Mouse (Mus musculus) cerebellum, adult 8-10 months (tissue): ENCODE results near the gene Entpd2.
"Not testable (repeated sequence)": the region's sequence is repeated elsewhere in the genome, so short reads cannot be mapped to it uniquely, and the experiment has no call there.

Experiments
- DNase-seq: peaks from one replicate; pipeline ENCODE4 v3.0.0; 2022

Gene Entpd2

DNA sequence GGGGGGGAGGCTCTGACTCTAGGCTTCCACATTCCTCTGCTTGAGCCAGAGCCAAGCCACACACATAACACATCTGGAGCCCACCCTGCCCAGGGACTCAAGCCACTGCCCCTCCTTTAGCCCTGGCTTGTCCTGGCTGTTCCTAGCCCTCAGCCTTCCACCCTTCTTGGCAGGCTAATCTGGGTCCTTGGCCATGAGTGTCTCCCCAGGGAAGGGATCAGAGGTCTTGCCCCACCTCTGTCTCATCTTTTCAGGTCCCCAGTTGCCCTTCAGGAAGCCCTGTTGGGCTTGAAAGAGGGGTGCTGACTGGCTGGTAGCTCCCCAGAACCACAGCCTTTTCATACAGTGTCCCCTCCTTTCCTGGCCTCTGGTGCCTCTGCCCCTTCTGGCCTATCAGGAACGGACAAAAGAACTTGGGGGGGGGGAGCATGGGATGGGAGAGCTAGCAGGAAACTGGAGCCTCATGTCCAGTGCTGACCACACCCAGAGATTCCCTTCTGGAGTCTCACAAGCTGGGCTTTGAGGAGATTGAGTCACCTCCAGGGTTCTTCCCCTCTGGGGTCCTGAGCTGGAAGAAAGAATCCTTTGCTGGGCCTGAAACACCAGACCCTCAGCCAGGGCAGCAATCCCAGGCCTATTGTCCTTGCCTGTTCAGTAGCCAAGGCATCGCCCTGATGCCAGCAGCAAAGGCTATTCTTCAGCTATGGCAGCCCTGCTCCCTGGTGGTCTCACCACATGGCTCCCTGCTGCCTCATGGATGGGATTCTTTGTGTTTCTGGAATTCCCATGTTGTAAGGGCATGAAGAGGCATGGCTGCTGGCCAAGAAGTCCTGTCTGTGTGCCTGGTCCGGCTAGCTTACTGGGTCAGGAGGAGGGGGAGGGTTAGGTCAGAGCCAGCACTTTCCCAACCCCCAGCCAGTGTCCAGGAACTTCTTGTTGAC is 1.1 kb upstream of the Entpd2 start:
- no peak for DNase-seq

DNA sequence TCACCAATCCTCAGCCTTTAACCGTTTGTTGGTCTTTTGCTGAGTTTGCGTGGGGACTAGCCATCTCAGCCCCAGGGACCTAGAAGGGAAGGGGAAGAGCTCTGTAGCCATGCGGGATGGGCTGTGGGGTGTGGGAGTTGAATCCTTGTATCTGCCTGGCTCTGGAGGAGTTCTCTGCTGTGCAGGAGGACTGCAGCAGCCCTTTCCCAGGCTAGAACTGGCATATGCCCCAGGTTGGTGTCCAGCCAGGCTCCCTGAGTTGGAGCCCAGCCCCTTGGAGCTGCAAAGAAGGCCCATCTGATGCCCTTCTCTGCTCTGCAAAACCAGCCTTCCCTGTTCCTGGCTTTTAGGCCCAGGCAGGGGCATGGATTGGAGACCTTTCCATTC is 916 bp downstream of the Entpd2 start:
- DNase-seq = peak; percentile 76

DNA sequence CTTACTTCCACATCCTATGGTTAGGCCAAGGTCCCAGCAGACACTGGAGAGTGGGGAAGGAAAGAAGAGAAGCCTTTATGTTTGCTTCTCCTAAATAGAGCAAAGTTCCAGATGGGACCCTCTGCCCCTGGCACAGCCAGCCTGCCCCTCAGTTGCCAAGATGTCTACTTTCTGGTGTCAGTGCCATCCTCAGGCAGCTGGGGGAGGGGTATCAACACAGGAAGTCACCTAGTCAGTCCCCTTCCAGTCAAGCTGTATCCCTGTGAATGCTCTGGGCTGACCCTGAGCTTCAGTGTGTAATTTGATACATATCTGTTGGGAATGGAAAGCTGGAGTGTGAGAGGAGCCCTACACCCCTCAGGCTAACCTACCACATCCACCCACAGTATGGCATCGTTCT is 1.3 kb downstream of the Entpd2 start:
- DNase-seq = no peak

DNA sequence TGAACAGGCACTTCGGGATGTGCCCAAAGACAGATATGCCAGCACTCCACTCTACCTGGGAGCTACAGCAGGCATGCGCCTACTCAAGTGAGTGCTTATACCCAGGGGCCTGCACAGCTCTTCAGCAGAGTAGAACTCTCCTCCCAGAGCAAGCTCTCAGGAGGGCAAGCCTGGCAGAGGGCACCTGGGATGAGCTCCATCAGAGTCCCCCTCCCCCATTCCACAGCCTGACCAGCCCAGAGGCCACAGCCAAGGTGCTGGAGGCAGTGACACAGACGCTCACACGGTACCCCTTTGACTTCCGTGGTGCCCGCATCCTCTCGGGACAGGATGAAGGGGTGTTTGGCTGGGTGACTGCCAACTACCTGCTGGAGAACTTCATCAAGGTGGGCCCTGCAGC is 2.4 kb downstream of the Entpd2 start:
- DNase-seq = no peak

DNA sequence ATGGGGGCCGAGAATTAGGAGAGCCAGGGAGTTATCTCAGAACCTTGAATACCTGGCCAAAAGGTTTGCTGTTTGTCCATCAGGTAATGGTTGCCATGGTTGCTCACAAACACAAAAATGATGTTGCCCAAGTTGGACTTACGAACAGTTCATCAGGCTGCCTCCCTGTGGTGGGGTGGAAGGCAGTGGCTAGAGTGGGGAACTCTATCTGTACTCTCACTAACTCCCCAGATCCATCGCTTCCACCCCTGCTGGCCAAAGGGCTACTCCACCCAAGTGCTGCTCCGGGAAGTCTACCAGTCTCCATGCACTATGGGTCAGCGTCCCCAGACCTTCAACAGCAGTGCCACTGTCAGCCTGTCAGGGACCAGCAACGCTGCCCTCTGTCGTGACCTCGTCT is 3.4 kb downstream of the Entpd2 start, which contains the start of gene Npdc1:
Npdc1 (plus strand) TSS at position 301 of the 400 bp plus-strand sequence.
- DNase-seq = no peak

DNA sequence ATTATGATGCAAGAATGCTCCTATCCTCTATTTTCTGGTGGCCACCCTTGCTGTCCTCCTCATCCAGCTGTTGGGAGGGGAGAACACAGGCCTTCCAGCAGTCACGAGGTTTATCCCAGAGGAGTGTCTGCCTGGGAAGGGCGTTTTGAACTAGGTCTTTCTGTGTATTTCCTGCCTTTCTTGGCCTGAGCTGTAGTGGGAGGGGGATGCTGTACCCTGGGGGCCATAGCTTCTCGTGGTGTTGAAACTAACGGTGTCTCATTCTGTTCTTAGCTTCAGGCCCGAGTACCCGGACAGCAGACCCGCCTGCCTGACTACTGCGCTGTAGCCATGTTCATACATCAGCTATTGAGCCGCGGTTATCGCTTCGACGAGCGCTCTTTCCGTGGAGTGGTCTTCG is 4.6 kb downstream of the Entpd2 start:
- DNase-seq = no peak

DNA sequence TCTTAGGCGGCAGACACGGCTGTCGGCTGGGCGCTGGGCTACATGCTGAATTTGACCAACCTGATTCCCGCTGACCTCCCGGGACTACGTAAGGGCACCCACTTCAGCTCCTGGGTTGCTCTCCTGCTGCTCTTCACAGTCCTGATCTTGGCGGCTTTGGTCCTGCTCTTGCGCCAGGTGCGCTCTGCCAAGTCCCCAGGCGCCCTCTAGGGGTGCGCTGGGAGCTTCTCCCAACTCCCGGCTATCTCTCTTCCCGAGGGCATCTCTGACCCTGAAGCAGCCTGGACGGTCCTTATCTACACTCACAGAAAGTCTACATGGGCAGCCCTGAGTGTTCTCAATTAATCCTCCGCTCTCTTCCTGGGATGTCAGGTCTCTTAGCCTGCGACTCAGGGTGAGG is 5.1 kb downstream of the Entpd2 start:
- DNase-seq = peak; percentile 71

DNA sequence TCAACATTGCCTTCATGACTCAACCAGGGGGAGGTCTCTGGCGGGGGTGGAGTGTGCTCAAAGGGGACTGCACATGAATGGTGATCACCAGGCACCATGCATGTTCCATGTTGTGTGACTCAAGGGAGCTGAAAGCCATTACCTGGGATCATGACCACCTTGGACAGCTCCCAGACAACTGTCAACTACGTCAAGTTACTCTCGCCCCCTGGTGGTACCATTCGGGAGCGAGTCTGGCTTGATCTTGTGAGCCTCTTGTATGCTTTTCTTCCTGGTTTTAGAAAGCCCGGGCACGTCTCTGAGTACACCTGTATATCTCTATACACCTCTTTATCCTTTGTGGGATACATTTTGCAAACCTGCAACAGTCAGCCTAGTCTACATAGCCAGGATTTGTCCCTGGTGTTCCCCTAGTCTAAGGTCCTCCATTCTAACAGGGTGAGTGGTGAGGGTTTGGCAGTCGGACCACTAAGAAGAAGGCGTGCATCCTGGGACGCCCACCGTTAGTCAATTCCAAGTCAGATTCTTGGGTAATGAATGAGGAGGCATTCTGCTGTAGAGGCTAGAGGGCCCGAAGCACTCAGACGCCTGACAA is 6.8 kb downstream of the Entpd2 start:
- peak; percentile 75 for DNase-seq

DNA sequence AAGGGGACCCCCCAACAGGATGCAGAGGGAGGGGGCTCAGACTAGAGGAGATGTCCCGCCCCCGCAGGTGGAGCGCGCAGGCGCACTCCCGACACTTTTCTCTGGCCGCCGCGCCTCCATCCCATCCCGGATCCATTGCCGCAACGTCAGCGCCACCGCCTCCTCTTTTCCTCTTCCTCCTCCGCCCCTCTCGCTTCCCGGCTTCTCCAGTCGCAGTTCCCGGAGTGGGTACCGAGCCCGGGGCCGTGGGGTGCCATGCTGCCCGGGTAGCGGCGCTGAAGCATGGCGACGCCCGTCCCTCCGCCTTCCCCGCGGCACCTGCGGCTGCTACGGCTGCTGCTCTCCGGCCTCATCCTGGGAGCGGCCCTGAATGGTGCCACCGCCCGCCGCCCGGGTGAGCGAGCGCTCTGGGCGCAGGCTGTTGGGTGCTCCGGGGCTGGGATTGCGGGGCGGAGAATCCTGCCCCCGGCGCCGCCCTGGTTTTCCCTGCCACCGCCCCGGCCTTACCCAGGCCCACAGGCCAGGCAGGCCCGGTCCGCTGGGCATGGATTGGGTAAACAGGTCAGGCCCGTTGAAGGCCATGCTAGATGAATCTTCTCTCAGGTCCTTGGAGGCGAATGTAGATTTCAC is 7.4 kb downstream of the Entpd2 start:
- DNase-seq = peak; percentile 91

DNA sequence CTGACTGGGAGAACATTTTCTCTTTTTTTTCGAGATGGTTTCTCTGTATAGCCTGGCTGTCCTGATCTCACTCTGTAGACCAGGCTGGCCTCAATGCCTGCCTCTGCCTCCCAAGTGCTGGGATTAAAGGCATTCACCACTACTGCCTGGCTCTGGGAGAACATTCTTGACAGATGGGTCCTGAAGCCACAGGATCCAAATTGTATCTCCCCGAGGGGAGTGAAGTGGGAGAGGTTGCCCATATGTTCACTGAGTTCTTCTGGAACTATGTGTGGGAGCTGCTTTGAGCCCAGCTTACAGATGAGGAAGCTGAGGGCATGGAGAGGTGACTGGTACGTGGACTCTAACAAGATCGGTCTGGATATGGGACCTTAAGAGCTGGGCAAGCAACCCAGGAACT is 8.3 kb downstream of the Entpd2 start:
- peak; percentile 16 for DNase-seq

DNA sequence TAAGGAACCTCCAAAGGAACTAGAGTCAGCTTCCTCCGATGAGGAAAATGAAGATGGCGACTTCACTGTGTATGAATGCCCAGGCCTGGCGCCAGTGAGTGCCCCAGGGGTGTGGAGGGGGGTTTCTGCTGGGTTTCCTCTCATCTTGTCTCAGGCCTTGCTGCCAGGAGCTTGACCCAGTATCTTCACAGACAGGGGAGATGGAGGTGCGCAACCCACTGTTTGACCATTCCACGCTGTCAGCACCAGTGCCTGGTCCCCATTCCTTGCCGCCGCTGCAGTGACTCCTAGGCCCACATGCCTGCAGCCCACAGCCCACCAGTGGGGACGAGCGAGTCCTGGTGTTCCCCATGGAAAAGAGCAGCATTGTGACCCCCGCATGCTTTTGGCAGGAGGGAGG is 13.2 kb downstream of the Entpd2 start:
- DNase-seq = no peak

DNA sequence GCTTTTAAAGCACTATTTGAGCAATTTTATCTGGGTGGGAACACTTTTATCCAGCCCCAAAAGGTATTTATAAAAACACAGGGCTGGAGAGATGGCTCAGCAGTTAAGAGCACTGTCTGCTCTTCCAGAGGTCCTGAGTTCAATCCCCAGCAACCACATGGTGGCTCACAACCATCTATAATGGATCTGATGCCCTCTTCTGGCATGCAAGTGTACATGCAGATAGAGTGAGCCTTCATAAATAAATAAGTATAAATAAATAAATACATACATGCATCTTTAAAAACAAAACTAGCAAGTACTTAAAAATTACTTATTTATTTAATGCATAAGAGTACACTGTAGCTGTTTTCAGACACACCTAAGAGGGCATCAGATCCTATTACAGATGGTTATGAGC is 17.8 kb downstream of the Entpd2 start:
- not testable (repeated sequence) for DNase-seq

DNA sequence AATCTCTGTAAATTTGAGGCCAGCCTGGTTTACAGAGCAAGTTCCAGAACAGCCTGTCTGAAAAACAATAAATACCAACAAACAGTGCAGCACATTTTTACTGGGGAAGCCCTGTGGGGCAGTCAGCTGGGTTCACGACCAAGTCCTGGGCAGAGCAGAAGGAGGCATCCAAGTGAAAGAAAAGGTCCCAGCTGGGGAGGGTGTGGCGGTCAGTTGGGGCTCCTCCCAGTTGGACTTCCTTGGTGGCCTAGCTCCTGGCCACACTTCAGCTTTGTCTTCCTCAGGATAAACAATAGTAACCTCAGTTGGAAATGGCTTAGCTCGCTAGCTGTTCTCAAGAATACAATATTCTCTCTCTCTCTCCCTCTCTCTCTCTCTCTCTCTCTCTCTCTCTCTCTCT is 21.8 kb downstream of the Entpd2 start:
- peak; percentile 8 for DNase-seq

DNA sequence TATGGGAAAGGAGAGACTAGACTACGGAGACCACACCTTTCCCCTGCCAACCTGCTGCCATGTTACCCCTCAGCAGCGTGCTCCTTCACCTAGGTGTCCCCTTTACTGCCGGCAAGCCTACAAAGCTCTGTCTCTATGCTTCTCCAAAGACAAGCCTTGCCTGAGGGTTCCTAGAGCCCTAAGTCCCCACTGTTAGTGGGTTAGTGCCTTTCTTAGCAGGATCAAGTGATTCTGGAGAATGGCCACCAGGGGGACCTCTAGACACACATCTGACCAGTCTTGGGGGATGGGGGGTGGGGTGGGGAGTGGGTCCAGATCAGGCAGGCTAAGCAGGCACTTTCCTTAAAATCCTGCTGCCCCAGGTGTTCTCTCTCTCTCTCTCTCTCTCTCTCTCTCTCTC is 26.2 kb downstream of the Entpd2 start:
- peak; percentile 61 for DNase-seq

DNA sequence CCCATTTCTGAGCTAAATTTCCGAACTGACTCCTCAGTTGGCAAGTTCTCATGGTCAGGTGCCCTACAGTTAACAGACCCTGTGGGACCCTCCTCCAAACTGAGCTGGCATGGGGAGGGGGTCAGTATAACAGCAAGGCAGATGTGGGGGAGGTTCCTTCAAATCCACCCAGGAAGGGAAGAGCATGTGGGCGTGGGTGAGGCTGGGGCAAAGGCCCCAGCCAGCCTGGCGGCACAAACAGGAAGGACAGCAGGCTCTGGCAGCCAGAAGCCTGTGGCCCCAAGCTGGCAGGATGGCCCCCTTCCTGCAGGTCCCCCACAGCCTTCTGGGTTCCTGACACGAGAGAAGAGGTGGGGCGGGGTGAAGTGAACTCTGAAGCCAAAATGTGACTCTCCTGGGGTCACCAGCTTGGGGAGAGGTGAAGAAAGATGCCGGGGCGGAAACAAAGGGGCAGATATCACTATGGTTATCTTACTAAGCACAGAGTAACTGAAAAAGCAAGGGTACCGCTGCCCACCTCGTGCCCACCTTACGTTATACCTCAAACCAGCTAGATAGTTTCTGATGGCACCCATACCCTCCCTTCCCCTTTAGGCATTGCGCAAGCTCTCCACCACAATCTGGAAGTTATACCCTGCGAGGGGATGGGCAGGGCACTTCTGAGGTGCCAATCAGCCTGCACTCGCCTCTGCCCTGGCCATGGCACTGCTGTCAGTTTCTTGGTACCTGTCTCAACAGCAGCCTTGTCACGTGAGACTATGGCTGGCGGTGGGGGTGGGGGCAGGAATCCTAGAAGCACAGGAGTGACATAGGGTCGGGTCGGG is 27.1 kb downstream of the Entpd2 start, which contains the start of gene Fut7:
Fut7 (plus strand) TSS at position 681 of the 824 bp plus-strand sequence.
- no peak for DNase-seq

DNA sequence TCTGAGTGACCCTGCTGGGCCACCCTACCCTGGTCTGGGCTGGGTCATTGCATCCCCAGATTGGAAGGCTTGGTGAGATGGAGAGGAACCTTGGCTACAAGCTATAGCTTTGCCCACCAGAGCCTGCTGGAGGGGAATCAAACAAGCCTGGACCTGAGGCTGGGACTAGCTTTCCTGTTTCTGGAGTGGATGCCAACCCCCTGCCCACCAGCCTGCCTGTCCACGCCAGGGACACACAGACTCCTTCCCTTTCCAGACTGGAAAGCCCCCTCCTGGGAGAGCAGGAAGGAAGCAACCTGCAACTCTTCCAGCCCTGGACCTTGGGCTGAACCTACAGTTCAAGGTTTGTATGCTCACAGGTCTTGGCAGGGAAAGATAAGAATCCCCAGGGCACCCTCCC is 28.0 kb downstream of the Entpd2 start:
- DNase-seq = no peak

DNA sequence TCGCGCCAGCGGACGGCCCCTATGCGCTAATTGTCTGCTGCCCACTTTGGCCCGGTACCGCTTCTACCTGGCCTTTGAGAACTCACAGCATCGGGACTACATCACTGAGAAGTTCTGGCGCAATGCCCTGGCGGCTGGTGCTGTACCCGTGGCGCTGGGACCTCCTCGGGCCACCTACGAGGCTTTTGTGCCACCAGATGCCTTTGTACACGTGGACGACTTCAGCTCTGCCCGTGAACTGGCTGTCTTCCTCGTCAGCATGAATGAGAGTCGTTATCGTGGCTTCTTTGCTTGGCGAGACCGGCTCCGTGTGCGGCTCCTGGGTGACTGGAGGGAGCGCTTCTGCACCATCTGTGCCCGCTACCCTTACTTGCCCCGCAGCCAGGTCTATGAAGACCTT is 29.8 kb downstream of the Entpd2 start:
- DNase-seq = peak; percentile 54

DNA sequence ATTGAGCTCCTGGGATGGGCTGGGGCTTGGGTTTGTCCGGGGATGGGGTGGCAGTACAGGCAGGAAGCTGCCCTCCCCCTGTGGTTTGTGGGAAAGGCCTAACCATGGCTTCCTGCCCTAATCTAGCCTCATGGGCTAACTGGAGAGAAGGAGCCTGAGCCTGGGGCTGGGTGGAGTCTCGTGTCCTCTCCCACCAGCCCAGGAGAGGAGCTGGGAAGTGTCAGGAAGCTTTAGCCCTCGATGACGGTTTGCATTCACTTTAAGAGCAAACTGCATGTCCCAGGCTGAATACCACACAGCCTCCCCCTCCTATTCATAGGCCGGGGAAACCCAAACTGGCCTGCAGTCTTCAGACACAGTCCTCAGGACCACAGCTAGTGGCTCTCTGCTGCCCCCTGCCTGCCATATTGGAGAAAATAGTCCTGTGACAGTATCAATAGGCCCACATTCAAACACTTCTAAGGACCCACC is 31.1 kb downstream of the Entpd2 start:
- peak; percentile 80 for DNase-seq

DNA sequence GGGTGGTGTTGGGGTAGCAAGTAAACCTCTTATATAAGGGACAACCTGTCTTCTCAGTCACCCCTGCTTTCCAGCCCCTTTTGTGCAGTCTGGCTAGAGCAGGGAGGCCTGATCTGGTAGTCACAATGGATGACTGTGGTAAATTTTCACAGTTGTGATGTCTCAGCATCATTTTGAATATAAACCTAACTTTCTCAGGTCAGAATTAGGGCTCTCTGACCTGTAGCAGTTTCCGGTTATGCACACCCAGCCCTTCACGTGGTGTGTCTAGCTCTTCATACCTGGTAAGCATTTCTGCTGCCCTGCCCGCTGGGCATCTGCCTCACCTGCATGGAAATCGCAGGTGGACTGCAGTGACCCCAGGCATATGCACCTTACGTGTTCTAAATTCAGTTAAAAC is 31.6 kb downstream of the Entpd2 start:
- no peak for DNase-seq

DNA sequence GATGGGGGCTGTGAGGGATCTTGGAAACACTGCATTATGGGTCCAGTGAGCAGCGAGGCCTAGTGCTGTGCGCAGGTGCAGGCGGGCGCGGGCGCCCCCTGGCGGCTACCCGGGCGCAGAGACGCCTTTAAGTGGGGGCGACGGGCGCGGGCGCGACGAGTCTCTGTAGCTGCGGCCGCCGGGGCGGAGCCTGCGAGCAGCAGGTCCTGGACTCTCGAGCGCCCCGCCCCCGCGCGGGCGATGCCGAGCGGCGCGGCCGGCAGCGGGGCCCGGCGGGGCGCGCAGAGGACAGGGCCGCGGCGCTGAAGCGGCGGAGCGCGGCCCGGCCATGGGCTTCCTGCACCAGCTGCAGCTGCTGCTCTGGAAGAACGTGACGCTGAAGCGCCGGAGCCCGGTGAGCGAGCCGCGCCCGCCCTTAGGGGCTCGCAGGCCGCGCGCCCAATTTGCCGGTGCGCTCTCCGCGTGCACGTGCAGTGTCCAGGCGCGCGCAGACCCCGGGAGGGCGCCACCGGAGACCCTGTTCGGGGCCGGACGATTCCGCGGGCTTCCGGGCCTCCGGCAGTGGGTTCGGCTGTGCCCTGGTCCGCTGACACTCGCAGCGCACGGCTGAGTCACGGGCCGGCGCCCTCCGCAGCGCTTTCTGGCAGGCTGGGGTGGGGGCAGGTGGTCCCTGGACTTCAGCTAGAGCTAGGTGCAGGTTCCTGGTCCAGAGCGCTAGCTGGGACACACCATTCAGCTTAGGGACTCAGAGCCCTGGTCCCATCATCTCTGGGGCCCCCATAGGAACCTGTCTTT is 33.0 kb downstream of the Entpd2 start, which contains the start of gene Abca2:
Abca2 (plus strand) TSS at position 262 of the 795 bp plus-strand sequence.
- DNase-seq = peak; percentile 96

DNA sequence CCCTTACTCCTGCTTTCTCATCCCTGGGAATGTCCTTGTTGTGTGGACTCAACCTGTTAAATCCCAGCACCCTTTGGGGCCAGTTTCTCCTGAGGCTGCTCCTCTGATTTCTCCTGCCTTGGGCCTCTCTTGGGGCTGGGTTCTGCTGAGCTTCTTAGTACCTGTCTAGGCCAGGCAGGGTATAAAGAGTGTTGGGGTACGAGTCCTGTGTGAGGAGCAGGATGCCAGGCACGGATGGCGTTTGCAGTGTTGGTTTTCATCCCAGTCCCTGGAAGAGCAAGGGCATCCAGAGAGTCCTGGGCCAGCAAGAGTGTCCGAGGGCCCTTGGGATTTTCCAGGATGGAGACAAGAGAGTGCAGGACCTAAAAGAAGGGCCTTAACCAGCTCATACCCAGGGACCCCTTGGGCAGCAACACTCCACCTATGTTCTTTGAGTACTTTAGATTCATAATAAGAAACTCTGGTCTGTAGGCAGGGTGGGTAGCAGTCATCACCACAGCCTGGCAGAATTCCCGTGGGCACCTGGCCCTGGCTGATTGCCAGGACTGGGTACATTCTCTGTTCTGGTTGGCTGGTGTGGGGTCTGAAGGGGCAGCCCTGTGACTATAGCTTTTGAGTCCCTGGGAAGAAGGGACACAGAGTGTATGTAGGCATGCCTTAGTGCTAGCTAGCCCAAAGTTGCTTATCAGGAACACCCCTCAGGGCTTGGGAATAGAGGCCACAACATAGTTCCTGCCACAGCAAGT is 33.9 kb downstream of the Entpd2 start:
- peak; percentile 77 for DNase-seq
